Mouse (Mus musculus) heart, postnatal 0 days (tissue): ENCODE results near the gene Ccl2.

Source experiments
- CTCF ChIP-seq: IDR thresholded peaks from 2 replicates; pipeline ENCODE4 v1.5.1; 2016; ENCODE audit warnings: antibody characterized with exemption, control low read depth, low read depth
- EP300 ChIP-seq: IDR thresholded peaks from 2 replicates; pipeline ENCODE4 v1.6.1; 2016; ENCODE audit warnings: antibody characterized with exemption, low read depth

- TF ChIP-seq CTCF (no peak), EP300 (no peak)
Measured at GRCm38 (mm10) chr11:82063454-82063853, 28.1 kb downstream of the Ccl2 start.
